Mouse (Mus musculus): Measurements from ENCODE around the gene Dlec1.

The Dlec1 gene

DNA sequence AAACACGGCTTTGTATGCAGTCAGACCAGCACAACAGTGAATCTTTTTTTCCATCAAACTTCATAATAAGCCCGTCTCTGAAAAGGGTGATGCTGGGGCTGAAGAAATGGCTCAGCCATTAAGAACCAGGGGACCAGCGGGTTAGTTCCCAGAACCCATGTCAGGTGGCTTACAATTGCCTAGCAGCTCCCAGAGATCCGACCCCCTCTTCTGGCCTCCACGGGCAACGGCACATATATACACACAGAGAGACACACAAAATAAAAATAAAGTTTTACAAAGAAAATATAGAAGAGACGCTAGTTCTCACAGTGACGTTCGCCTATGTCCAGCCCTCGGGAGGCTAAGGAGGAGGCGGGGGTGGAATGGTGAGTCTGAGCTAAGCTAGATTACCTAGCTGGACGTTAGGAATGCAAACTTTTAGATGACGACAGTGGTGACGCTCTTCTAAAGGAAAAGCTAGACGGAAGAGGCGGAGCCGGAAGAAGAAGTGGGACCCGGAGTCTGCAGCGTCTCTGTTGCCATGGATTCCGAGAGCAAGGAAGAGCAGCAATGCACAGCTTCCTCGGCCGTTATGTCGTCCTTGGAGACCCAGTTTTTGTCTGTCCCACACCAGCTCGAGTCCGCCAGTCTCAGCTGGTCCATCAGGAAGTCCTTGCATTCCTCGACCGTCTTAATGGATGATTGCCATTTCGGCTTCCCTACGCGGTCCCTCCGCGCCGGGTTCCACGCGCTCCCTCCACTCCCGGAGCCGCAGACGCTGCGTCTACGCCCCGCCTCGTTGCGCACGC, at the start of gene Dlec1:
TSS of gene Dlec1 (plus strand) at position 487 of the 791 bp plus-strand sequence.
- CTCF ChIA-PET = no interaction called here

DNA sequence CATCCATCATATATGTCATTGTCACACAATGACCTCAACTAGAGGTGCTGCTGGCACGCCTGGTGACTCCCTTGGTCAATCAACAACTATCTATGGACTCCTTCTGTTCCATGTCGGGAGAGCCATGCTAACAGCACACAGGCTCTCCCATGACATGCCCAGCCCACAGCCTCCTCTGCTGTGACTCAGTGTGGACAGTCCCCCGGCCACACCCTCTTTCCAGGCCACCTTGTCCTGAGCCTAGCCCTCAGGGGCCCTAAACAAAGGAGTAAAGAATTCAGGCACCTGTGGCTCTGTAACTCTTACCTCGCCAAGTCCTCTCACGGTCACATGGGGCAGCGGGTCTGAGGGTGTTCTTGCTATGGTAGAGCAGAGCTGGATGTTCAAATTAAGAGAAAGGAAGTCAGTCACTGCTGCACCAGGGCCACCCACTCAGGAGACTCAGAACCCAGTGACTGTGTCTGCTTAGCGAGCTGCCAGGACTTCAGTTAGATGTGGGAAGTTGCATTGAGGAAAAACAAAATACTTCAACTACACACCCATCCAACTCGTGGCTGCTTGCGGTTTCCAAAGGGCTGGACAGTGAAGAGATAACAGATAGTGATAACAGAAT, 48.2 kb upstream of the Dlec1 start:
- CTCF ChIA-PET = no interaction called here

DNA sequence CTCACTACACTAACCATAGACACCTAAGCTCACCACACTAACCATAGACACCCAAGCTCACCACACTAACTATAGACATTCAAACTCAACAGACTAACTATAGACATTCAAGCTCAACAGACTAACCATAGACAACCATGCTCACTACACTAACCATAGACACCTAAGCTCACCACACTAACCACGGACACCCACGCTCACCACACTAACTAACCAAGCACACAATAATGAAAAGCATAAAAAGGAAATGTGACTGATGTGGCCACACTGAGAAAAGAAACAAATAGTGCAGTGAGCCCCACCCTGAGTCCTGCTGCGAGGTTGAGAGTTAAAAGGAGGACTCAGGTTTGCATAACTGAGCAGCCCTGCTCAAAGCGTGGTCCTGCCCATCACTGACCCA, 46.9 kb upstream of the Dlec1 start:
- CTCF ChIA-PET = no interaction called here

DNA sequence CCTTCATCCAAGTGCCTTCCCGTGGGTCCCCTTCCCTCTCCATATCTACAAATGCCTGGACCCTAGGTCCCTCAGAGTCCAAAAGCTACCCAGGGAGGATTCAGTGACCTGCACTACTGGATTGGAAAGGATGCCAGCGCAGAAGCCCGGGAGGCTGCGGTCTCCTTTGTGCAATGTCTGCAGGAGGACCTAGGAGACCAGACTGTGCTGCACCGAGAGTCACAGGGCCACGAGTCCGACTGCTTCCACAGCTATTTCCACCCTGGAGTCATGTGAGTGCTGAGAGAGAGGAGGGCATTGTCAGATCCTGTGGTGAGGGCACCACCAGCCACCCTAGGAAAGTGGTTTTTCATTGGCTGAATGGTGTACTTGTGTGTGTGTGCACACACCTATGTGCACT, 44.0 kb upstream of the Dlec1 start:
- CTCF ChIA-PET = no interaction called here

DNA sequence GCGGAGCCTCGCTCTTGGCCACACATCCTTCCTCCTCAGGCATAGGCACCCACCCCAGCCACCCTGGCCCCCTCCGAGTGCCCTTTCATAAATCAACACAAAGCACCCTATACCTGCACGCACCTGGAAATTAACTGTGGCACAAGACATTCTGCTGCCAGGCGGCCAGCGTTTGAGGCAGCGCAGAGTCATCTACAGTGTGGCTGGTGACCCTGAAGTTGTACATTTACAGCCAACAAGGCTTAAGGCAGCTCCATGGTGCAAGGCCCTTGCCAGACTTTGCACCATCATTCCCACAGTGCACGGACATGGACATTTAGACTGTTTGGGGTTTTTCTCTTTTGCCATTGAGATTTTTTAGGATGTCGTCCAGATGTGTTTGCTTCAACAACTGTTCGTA, 41.6 kb upstream of the Dlec1 start:
- CTCF ChIA-PET = no interaction called here

DNA sequence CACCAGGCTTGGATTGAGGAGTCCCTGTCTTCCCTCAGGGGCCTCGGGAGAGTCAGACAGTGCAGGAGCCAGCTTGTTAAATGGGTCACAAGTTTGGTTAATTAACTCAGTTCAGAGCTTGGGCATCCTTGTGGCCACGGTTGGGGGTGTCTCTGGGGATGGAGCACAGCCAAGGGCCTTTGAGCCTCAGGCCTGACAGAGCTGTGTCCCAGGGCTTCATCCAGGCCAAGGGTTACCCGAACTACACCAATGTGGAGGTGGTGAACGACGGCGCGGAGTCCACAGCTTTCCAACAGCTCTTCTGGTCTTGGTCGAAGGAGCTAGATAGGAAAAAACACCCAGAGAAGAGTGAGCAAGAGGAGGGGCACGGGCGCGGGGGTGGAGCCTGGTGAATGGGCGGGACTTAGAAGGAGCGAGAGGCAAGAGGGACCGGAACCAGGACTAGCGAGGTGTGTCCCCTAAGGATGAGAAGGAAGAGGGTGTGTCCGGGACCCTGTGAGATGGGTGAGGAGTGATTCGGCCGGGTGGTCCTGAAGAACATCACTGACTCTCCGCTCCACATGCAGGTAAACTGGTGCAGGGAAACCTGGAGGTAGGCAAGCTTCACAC, 39.1 kb upstream of the Dlec1 start:
- CTCF ChIA-PET = no interaction called here

DNA sequence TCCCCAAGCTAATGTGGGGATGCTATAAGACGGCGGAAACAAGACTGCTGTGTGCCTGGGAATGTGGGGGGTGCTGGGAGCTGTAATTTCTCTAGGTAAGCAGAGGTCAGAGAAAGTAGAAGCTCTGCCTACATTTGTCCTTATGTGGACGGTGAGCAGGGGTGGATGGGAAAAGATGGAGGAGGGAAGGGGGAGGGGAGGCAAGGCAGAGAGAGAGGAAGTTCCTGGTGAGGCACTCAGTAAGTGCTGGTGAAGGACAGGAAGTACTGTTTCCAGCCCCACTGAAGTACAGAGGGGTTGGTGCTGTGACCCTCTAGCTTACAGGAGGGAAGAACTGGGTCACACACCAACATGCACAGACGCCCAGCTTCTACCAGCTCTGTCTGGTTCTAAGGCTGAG, 38.0 kb upstream of the Dlec1 start:
- CTCF ChIA-PET = interaction anchor here (0.6 kb wide), 1 partner anchor 105 kb away, joined by 4 read pairs; no protein-coding TSS in a partner anchor

DNA sequence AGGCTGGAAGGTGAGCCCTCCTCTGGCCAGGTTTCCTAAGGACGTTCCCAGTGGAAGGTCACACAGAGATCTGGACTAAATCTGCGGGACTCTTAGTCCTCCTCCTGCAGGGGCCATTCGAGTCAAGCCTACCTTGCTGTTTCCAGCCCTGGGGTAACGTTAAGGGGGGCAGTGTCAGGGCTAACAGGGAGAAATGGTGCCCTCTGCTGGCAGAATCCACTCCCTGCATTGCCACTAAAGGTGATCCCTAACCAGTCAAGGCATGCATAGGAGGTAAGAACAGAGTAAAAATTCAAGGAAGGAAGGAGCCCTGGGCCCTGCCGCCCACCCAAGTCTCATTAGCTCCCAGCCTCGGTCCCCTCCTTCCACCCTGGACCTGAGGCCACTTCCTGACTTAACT, 34.7 kb upstream of the Dlec1 start:
- CTCF ChIA-PET = no interaction called here

DNA sequence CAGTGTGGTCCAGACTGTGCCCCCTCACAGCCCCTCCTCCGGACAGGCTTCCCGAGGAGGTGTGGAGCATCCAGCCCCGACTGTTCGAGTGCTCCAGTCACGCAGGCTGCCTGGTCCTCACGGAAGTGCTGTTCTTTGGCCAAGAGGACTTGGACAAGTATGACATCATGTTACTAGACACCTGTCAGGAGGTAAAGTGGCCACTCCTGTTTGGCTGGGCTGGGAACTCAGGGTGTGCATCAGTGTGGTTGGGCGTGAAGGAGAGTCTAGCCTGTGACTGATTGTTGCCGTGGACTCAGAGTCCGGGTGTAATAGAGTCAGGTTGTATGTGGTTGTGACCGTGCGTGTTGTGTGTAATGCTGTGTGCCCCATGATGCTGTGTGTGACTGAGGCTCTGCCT, 34.0 kb upstream of the Dlec1 start:
- CTCF ChIA-PET = no interaction called here

DNA sequence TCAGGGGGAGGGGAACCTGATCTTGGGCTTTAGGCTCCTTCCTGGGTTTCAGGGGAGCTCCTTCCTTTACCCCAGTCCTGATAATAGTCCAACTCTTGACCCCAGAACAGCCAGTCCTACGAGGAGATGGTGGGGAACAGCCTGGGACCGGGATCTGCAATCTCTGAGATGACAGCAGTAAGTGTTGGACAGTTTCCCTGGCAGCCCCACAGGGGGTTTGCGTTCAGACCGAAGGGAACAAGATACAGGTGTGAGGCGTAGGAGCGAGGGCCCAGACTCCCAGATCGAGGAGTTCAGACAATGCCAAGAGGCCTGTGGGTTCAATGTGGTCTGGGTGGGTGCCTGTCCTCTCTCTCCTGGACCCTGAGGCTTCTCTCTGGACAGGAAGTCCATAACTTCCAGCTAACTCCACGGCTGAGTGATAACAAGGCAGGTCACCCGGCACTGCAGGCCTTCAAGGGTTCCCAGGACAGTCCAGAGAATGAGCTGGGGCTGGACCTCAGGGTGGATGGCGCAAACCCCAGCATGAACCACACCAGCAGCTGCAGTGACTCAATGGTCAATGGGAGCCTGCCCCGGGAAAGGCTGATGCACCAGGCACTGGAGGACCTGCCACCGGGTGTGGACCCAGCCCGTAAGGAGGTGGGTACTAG, 32.0 kb upstream of the Dlec1 start:
- CTCF ChIA-PET = interaction anchor here (0.6 kb wide), 1 partner anchor 139 kb away, joined by 3 read pairs; no protein-coding TSS in a partner anchor

DNA sequence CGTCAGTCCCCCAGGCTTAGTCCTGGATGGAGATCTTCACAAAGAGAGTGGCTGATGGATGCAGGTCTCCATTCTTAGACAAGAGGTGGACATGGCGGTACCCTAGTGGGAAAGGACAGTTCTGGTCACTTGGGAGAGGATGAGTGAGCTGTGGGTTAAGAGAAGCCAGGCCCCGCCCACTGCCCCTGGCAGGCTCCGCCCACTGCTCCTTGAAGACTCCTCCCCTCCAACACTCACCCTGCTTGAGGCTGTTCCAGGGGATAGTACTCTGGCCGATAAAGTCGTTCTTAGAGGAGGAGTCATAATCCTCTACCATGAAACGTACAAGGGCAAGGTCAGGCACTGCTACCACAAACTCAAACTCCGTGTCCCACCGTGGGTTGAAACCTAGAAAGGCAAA, 30.5 kb upstream of the Dlec1 start:
- CTCF ChIA-PET = no interaction called here

DNA sequence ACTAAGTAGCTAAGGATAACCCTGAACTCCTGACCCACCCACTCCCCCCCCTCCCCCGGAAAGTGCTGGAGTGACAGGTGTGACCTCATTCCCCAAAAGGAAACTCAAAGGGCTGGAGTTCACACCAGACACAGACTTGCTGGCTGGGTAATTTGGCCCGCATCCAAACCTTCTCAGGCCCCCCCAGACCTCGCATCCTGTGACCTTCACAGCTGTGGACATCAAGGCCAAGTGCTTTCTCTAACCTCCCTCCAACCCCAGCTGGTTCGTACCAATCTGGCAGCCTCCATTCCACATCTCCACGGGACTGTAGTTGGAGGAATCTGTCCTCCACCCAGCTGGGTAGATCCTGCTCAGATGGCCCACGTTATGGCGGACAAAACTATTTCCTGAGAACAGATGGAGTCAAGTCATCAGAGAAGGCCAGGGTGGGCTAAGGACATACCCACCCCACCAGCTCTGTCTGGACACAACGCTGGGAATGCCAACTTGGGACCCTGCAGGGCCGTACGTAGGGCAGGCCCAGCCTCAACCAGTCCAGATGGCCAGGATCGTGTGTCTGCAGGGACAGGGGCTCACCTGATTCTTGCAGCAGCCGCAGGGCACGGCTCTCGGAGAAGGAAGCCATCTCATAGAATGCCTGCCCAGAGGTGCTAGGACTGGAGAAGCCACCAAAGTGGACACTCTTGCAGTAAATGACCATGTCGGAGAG, 28.9 kb upstream of the Dlec1 start:
- CTCF ChIA-PET = no interaction called here

DNA sequence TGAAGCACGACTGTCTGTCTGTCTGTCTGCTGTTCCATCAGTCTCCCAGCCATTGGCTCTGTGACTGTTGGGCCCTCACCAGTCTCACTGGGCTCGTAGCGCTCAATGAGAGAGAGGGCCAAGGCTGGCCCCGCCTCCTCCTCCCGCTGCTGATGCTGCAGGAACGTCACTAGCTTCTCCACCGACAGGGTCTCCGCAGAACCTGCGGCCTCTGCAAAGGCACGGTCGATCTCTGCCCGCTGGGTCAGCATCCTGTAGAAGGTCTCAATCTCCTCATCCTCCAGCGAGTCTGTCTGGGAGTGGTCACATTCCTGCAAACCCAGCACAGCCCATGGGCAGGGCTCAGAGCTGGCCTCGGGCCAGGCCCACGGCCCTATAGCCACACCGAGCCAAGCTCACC, 26.6 kb upstream of the Dlec1 start:
- CTCF ChIA-PET = no interaction called here

DNA sequence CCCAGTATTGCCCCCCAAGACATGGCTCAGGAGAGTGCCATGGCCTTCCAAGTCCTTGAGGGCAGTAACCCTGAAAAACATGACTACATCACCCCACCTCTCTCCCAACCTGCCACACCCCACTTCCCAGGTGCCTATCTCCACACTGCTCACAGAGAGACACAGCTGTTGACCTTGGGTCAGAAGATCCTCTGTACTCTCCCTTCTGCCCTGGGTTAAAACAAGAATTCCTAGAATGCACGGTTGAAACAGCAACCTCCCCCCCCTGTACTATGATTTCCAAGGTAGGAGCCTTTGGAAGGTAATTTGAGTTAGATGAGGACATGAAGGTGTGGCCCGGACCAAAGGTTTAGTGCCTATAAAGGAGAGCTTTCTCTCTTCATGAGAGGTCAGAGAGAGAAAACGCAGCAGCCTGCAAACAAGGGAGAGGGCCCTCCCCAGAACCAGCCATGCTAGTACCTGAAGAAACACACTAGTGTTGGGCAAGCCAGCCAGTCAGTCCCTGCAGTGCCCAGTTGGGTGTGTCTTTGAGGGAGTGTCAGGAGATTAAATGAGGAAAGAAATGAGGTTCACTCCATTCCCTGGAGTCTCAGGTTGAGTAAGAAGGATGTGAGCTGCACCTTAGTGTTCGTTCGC, 22.1 kb upstream of the Dlec1 start:
- CTCF ChIA-PET = no interaction called here

DNA sequence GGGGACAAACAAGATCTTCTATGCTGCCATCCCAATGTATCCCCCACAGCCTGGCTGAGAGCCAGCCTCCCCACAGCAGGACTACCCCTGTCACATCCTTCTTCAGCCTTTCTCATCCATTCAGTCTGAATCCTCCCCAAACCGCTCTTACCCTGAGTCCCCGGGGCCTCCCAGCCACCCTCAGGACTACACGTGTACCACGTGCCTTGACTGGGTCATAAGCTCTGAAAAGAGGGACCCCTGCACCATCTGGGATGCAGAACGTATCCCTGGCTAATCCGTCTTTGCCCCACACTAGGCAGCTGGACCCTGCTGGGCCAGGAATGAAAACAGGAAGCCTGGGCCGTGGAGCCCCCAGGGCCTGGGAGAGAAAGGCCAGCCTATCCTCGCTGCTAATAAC, 20.2 kb upstream of the Dlec1 start:
- CTCF ChIA-PET = no interaction called here

DNA sequence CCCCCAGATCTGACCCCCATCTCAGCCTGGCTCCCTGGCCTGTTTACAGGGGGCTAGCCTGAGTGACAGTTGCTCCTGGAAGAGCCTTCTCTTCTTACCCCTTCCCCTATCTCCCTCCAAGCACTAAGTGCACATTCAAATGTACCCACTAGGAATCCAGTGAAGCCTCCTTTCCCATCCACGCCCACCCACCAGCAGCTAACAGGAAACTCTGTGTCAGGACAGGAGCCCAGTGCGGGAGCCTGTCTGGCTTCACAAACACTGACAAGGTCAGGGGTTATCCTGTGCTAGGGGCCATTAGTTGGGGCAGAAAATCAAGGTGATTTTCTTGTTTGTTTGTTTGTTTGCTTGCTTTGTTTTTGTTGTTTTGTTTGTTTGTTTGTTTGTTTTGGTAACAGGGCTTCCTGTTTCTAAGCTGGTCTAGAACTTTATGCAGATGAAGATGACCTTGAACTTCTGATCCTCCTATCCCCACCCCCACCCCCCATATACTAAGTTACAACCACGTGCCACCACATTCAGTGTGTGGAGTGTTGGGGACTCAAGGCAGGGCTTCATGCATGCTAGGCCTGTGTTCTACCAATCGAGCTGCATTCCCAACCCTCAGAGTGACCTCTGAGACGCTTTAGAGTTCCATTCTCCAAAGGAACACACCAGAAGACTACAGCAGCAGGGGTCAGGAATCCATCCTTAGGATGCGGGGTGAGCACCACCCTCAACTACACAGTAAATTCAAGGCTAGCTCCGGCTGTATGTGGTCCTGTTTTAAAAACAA, 19.4 kb upstream of the Dlec1 start:
- CTCF ChIA-PET = no interaction called here

DNA sequence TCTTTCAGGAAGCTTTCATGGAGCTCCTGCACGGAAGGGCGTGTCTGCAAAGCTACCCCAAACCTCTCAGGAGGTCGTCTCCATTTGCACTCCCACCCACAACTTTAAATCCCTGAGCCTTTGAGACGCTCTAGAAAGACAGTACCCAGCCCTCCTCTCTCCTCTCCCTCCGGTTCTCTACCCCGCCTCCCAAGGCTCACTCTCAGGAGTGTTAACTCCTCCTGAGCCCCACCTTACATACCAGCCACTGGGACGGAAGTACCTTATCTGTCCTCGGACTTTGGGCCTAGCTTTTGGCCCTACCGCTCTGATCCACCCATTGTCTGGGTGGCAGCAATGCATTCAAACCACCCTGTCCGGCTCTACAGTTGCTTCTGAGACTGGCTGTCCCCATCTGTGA, 18.3 kb upstream of the Dlec1 start:
- CTCF ChIA-PET = interaction anchor here (0.6 to 0.7 kb wide), 2 partner anchors 33 to 53 kb away, joined by 3 to 4 read pairs; no protein-coding TSS in a partner anchor

DNA sequence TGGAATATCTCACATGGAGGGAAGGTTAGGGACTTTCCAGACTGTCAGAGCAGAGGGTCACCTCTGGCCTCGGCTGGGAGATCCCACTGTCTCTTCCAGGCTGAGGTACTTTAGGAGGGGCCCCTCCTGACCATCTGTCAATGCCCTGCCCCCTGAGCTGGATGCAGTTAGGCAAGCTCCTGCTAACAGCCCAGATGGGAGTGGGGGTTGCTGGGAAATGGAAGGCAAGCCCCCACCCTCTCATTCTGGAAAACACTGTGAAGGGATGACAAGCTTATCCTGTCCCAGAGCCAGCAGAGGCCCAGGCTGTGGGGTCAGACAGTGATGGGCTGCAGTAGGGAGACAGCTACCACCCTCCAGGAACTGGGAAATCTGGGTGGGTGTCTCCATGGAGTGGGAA, 15.8 kb upstream of the Dlec1 start:
- CTCF ChIA-PET = no interaction called here

DNA sequence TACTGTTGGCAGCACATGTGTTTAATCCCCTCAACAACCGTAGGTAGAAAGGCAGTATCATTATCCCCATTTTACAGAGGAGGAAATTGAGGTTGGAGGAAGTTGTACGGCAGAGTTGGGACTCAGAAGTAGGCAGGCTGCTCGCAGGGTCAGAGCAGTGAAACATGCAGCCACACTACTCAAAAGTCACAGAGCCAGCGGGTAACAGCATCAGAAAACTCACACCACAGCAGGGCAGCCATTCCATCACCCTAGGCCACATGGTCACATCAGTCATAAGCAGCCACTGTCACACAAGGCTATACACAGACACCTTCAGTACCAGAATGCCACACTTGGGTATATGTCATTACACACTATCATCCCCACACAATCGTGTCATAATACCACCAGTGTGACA, 15.0 kb upstream of the Dlec1 start:
- CTCF ChIA-PET = no interaction called here

DNA sequence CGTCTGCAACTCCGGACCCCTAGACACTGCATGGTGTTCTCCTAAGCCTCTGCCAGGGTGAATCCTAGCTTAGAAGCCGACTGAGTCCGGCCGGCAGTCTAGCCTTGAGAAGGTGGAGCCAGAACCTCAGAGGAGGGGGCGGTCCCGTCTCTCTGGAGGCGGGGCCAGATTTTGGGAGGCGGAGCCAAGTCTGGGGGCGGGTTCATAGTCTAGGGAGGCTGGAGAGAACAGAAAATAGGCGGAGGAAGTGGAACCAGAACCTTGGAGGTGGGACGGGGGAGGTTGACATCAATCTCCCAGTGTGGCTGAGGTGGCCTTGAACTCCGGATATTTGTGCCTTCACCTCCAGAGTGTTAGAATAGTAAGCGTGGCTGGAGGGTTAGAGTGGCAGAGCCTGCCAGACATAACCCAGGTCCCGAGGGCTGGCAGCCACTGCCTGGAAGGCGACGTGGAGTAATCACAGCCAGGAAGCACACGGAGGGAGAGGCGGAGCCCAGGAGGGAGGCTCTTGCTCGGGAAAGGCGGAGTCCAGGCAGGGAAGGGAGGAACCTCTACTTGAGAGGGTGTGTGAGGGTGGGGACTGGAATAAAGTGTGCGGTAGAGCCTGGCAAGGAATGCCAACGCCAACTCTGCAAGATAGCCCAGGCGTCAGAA, 14.0 kb upstream of the Dlec1 start:
- CTCF ChIA-PET = no interaction called here
